Mouse (Mus musculus): Measurements from ENCODE around the gene Crocc. TPM values are rescaled to one million over a fixed set of nuclear protein-coding genes. Genes with fewer than 3 reads are reported as not detected.

Crocc gene
- polyA plus RNA-seq, 1 experiment from 2014 or later = 8.3 TPM

GRCm38 (mm10) chr4:141010118-141010517 is 50.2 kb downstream of the Crocc start, which contains the start of gene Mfap2:
Mfap2 (plus strand) TSS chr4:141010418.
- Histone ChIP-seq H3K4me3 (ENCODE audit: low read depth, low read length) (peak within 1 kb of the TSS; percentile 83), H3K4me2 (peak within 1 kb of the TSS; percentile 75), H3K9ac (ENCODE audit: low read length) (peak within 1 kb of the TSS; percentile 93), H3K27ac (ENCODE audit: low read depth, low read length) (peak within 1 kb of the TSS; percentile 70), H3K36me3 (ENCODE audit: control insufficient read depth, insufficient read depth, low read length) (peaks cover 17% of the 10 kb centered on the region), H3K9me3 (ENCODE audit: control insufficient read depth, low read length) (no peaks in the 10 kb centered on the region), H3K4me1 (ENCODE audit: control insufficient read depth, insufficient read depth, low read length) (peaks cover 21% of the 10 kb centered on the region), H3K27me3 (ENCODE audit: control insufficient read depth, insufficient read depth, low read length) (no peaks in the 10 kb centered on the region)
- 16% methylated on average over 7 of the region's 7 CpGs for WGBS
- DNase-seq (ENCODE audit: low spot score, missing footprints) (no peak), ATAC-seq (ENCODE audit: low FRiP score) (peak; percentile 3; the same call in 1 of the 2 replicates)

GRCm38 (mm10) chr4:141008028-141008427 is 52.3 kb downstream of the Crocc start:
- 91% methylated on average over 8 of the region's 8 CpGs for WGBS
- H3K4me2 ChIP-seq = no peak overlapping the region
- no peak overlapping the region for H3K4me3 ChIP-seq (ENCODE audit: low read depth, low read length)
- H3K9me3 ChIP-seq (ENCODE audit: control insufficient read depth, low read length) = no peaks in the 10 kb centered on the region
- H3K27ac ChIP-seq (ENCODE audit: low read depth, low read length) = no peak overlapping the region
- no peaks in the 10 kb centered on the region for H3K27me3 ChIP-seq (ENCODE audit: control insufficient read depth, insufficient read depth, low read length)
- no peak for ATAC-seq (ENCODE audit: low FRiP score)
- H3K4me1 ChIP-seq (ENCODE audit: control insufficient read depth, insufficient read depth, low read length) = peaks cover 21% of the 10 kb centered on the region
- no peak for DNase-seq (ENCODE audit: low spot score, missing footprints)
- peaks cover 17% of the 10 kb centered on the region for H3K36me3 ChIP-seq (ENCODE audit: control insufficient read depth, insufficient read depth, low read length)
- no peak overlapping the region for H3K9ac ChIP-seq (ENCODE audit: low read length)

GRCm38 (mm10) chr4:141005983-141006382 is 54.4 kb downstream of the Crocc start:
- ATAC-seq (ENCODE audit: low FRiP score) = no peak
- Histone ChIP-seq H3K36me3 (ENCODE audit: control insufficient read depth, insufficient read depth, low read length) (peaks cover 23% of the 10 kb centered on the region), H3K4me1 (ENCODE audit: control insufficient read depth, insufficient read depth, low read length) (peaks cover 7% of the 10 kb centered on the region; the same call in 1 of the 2 replicates), H3K27me3 (ENCODE audit: control insufficient read depth, insufficient read depth, low read length) (no peaks in the 10 kb centered on the region), H3K4me3 (ENCODE audit: low read depth, low read length) (no peak overlapping the region), H3K9me3 (ENCODE audit: control insufficient read depth, low read length) (no peaks in the 10 kb centered on the region), H3K4me2 (no peak overlapping the region), H3K9ac (ENCODE audit: low read length) (no peak overlapping the region), H3K27ac (ENCODE audit: low read depth, low read length) (no peak overlapping the region)
- 82% methylated on average over 13 of the region's 13 CpGs for WGBS
- DNase-seq (ENCODE audit: low spot score, missing footprints) = no peak

- Histone ChIP-seq H3K4me3 (ENCODE audit: low read depth, low read length) (no peak overlapping the region), H3K9me3 (ENCODE audit: control insufficient read depth, low read length) (no peaks in the 10 kb centered on the region), H3K4me1 (ENCODE audit: control insufficient read depth, insufficient read depth, low read length) (no peaks in the 10 kb centered on the region), H3K9ac (ENCODE audit: low read length) (no peak overlapping the region), H3K4me2 (no peak overlapping the region), H3K27me3 (ENCODE audit: control insufficient read depth, insufficient read depth, low read length) (no peaks in the 10 kb centered on the region), H3K36me3 (ENCODE audit: control insufficient read depth, insufficient read depth, low read length) (peaks cover 30% of the 10 kb centered on the region), H3K27ac (ENCODE audit: low read depth, low read length) (no peak overlapping the region)
- 94% methylated on average over 9 of the region's 9 CpGs for WGBS
- DNase-seq (ENCODE audit: low spot score, missing footprints) (no peak), ATAC-seq (ENCODE audit: low FRiP score) (no peak)
Observed at GRCm38 (mm10) chr4:140996812-140997211, 63.5 kb downstream of the Crocc start.

GRCm38 (mm10) chr4:140995811-140996210 is 64.5 kb downstream of the Crocc start:
- no peaks in the 10 kb centered on the region for H3K4me1 ChIP-seq (ENCODE audit: control insufficient read depth, insufficient read depth, low read length)
- H3K4me2 ChIP-seq = no peak overlapping the region
- WGBS = 87% methylated on average over 8 of the region's 8 CpGs
- ATAC-seq (ENCODE audit: low FRiP score) (no peak), DNase-seq (ENCODE audit: low spot score, missing footprints) (no peak)
- H3K9me3 ChIP-seq (ENCODE audit: control insufficient read depth, low read length) = no peaks in the 10 kb centered on the region
- no peak overlapping the region for H3K4me3 ChIP-seq (ENCODE audit: low read depth, low read length)
- H3K27ac ChIP-seq (ENCODE audit: low read depth, low read length) = no peak overlapping the region
- peaks cover 25% of the 10 kb centered on the region for H3K36me3 ChIP-seq (ENCODE audit: control insufficient read depth, insufficient read depth, low read length)
- H3K9ac ChIP-seq (ENCODE audit: low read length) = no peak overlapping the region
- H3K27me3 ChIP-seq (ENCODE audit: control insufficient read depth, insufficient read depth, low read length) = no peaks in the 10 kb centered on the region

- Histone ChIP-seq H3K9me3 (ENCODE audit: control insufficient read depth, low read length) (no peaks in the 10 kb centered on the region), H3K9ac (ENCODE audit: low read length) (no peak overlapping the region), H3K4me2 (no peak overlapping the region), H3K4me1 (ENCODE audit: control insufficient read depth, insufficient read depth, low read length) (no peaks in the 10 kb centered on the region; the same call in 1 of the 2 replicates), H3K27ac (ENCODE audit: low read depth, low read length) (no peak overlapping the region), H3K4me3 (ENCODE audit: low read depth, low read length) (no peak overlapping the region), H3K27me3 (ENCODE audit: control insufficient read depth, insufficient read depth, low read length) (no peaks in the 10 kb centered on the region), H3K36me3 (ENCODE audit: control insufficient read depth, insufficient read depth, low read length) (peaks cover 22% of the 10 kb centered on the region; the same call in 1 of the 2 replicates)
- WGBS = 89% methylated on average over 8 of the region's 8 CpGs
- DNase-seq (ENCODE audit: low spot score, missing footprints) (no peak), ATAC-seq (ENCODE audit: low FRiP score) (no peak)
Observed at GRCm38 (mm10) chr4:140993846-140994245, 66.5 kb downstream of the Crocc start.

GRCm38 (mm10) chr4:140992215-140992614 is 68.1 kb downstream of the Crocc start:
- Histone ChIP-seq H3K36me3 (ENCODE audit: control insufficient read depth, insufficient read depth, low read length) (peaks cover 19% of the 10 kb centered on the region; the same call in 1 of the 2 replicates), H3K27me3 (ENCODE audit: control insufficient read depth, insufficient read depth, low read length) (no peaks in the 10 kb centered on the region), H3K9ac (ENCODE audit: low read length) (no peak overlapping the region), H3K4me2 (no peak overlapping the region), H3K4me1 (ENCODE audit: control insufficient read depth, insufficient read depth, low read length) (peaks cover 5% of the 10 kb centered on the region), H3K9me3 (ENCODE audit: control insufficient read depth, low read length) (no peaks in the 10 kb centered on the region), H3K4me3 (ENCODE audit: low read depth, low read length) (no peak overlapping the region), H3K27ac (ENCODE audit: low read depth, low read length) (no peak overlapping the region)
- ATAC-seq (ENCODE audit: low FRiP score) = no peak
- no peak for DNase-seq (ENCODE audit: low spot score, missing footprints)
- WGBS = 88% methylated on average over 20 of the region's 20 CpGs

- no peak overlapping the region for H3K27ac ChIP-seq (ENCODE audit: low read depth, low read length)
- peaks cover 5% of the 10 kb centered on the region for H3K4me1 ChIP-seq (ENCODE audit: control insufficient read depth, insufficient read depth, low read length)
- ATAC-seq (ENCODE audit: low FRiP score) (no peak), DNase-seq (ENCODE audit: low spot score, missing footprints) (no peak)
- H3K4me2 ChIP-seq = no peak overlapping the region
- H3K27me3 ChIP-seq (ENCODE audit: control insufficient read depth, insufficient read depth, low read length) = no peaks in the 10 kb centered on the region
- 0 out of 2 replicates have a peak, but pooled peaks cover 4% of the 10 kb centered on the region for H3K36me3 ChIP-seq (ENCODE audit: control insufficient read depth, insufficient read depth, low read length)
- no peak overlapping the region for H3K4me3 ChIP-seq (ENCODE audit: low read depth, low read length)
- WGBS = 94% methylated on average over 14 of the region's 14 CpGs
- H3K9ac ChIP-seq (ENCODE audit: low read length) = no peak overlapping the region
- no peaks in the 10 kb centered on the region for H3K9me3 ChIP-seq (ENCODE audit: control insufficient read depth, low read length)
Observed at GRCm38 (mm10) chr4:140989447-140989846, 70.9 kb downstream of the Crocc start.

- H3K27me3 ChIP-seq (ENCODE audit: control insufficient read depth, insufficient read depth, low read length) = no peaks in the 10 kb centered on the region
- H3K36me3 ChIP-seq (ENCODE audit: control insufficient read depth, insufficient read depth, low read length) = 0 out of 2 replicates have a peak, but pooled peaks cover 2% of the 10 kb centered on the region
- H3K4me1 ChIP-seq (ENCODE audit: control insufficient read depth, insufficient read depth, low read length) = peaks cover 5% of the 10 kb centered on the region
- H3K4me3 ChIP-seq (ENCODE audit: low read depth, low read length) = no peak overlapping the region
- no peaks in the 10 kb centered on the region for H3K9me3 ChIP-seq (ENCODE audit: control insufficient read depth, low read length)
- ATAC-seq (ENCODE audit: low FRiP score) = no peak
- no peak overlapping the region for H3K9ac ChIP-seq (ENCODE audit: low read length)
- H3K27ac ChIP-seq (ENCODE audit: low read depth, low read length) = no peak overlapping the region
- H3K4me2 ChIP-seq = no peak overlapping the region
- WGBS = 71% methylated on average over 7 of the region's 7 CpGs
- no peak for DNase-seq (ENCODE audit: low spot score, missing footprints)
Observed at GRCm38 (mm10) chr4:140988706-140989290, 71.6 kb downstream of the Crocc start.
